Comparison of ENCODE assay signal across 10 mouse cellular contexts in genomic region chr14:80157002-80157401, GRCm38 (mm10).
DNase-seq lines count a peak whose midpoint lies in the region; ATAC-seq and TF ChIP-seq lines count a peak whose summit lies in the region.
"Had no signal": no experiment of that assay in that cellular context is flagged by ENCODE, and none has a peak within 500 bp of the region (broad histone marks: within the 10 kb centered on the region; RNA-seq: fewer than 3 reads in every experiment).

No protein-coding gene starts in this region.

- H3K9me3 ChIP-seq in forebrain, embryonic 11.5 days (ENCODE audit: control insufficient read depth, low read length) = no peaks in the 10 kb centered on the region
- H3K9me3 ChIP-seq in forebrain, embryonic 15.5 days = no peaks in the 10 kb centered on the region
- no peaks in the 10 kb centered on the region for H3K9me3 ChIP-seq in neural tube, embryonic 15.5 days (replicated peaks)
- H3K9me3 ChIP-seq in kidney, postnatal 0 days (replicated peaks; ENCODE audit: low read length) = no peaks in the 10 kb centered on the region
- H3K9me3 ChIP-seq: liver, embryonic 15.5 days had no signal

- H3K4me3 ChIP-seq in forebrain, embryonic 11.5 days (ENCODE audit: low read depth, low read length) = no peak overlapping the region
- H3K4me3 ChIP-seq in forebrain, embryonic 15.5 days = no peak overlapping the region
- no peak overlapping the region for H3K4me3 ChIP-seq in neural tube, embryonic 15.5 days (replicated peaks)
- H3K4me3 ChIP-seq in kidney, postnatal 0 days (replicated peaks; ENCODE audit: low read depth, low read length) = no peak overlapping the region
- H3K4me3 ChIP-seq in gastrocnemius, adult 2 months = no peak overlapping the region
- H3K4me3 ChIP-seq: liver, embryonic 15.5 days had no signal

- H3K27me3 ChIP-seq in forebrain, embryonic 11.5 days (ENCODE audit: control insufficient read depth, insufficient read depth, low read length) = no peaks in the 10 kb centered on the region
- H3K27me3 ChIP-seq in forebrain, embryonic 15.5 days = no peaks in the 10 kb centered on the region
- no peaks in the 10 kb centered on the region for H3K27me3 ChIP-seq in neural tube, embryonic 15.5 days (replicated peaks)
- no peaks in the 10 kb centered on the region for H3K27me3 ChIP-seq in kidney, postnatal 0 days (ENCODE audit: insufficient read depth, low read length)
- H3K27me3 ChIP-seq: liver, embryonic 15.5 days had no signal

- no peaks in the 10 kb centered on the region for H3K4me1 ChIP-seq in forebrain, embryonic 11.5 days (replicated peaks; ENCODE audit: control insufficient read depth, insufficient read depth, low read length)
- H3K4me1 ChIP-seq in forebrain, embryonic 15.5 days = no peaks in the 10 kb centered on the region
- no peaks in the 10 kb centered on the region for H3K4me1 ChIP-seq in neural tube, embryonic 15.5 days
- no peaks in the 10 kb centered on the region for H3K4me1 ChIP-seq in kidney, postnatal 0 days (replicated peaks; ENCODE audit: insufficient read depth, low read length)
- H3K4me1 ChIP-seq: liver, embryonic 15.5 days had no signal

- no peak overlapping the region for H3K9ac ChIP-seq in forebrain, embryonic 11.5 days (ENCODE audit: low read length)
- no peak overlapping the region for H3K9ac ChIP-seq in forebrain, embryonic 15.5 days (replicated peaks)
- no peak overlapping the region for H3K9ac ChIP-seq in neural tube, embryonic 15.5 days (replicated peaks)
- H3K9ac ChIP-seq in kidney, postnatal 0 days (ENCODE audit: low read depth, low read length) = no peak overlapping the region
- H3K9ac ChIP-seq: liver, embryonic 15.5 days had no signal

- DNase-seq in forebrain, embryonic 11.5 days (ENCODE audit: low spot score) = peak; percentile 68
- DNase-seq in neural tube, embryonic 10.5 days (ENCODE audit: extremely low spot score, low spot score) = peak; percentile 50
- peak; percentile 77 for DNase-seq in kidney, postnatal 0 days (ENCODE audit: low spot score)
- peak; percentile 76 for DNase-seq in testis, postnatal 10 days (ENCODE audit: low spot score)
- DNase-seq in left cerebral cortex, postnatal 14 days (ENCODE audit: low spot score in 2 of 2) = no peak
- no peak for DNase-seq in gastrocnemius, adult 2 months
- DNase-seq: cerebellum, postnatal 25 days had no signal

- no peak overlapping the region for H3K4me2 ChIP-seq in forebrain, embryonic 11.5 days (ENCODE audit: low read depth, low read length, severe bottlenecking)
- H3K4me2 ChIP-seq in forebrain, embryonic 15.5 days (replicated peaks) = no peak overlapping the region
- no peak overlapping the region for H3K4me2 ChIP-seq in neural tube, embryonic 15.5 days
- H3K4me2 ChIP-seq in kidney, postnatal 0 days (ENCODE audit: low read length) = no peak overlapping the region
- H3K4me2 ChIP-seq: liver, embryonic 15.5 days had no signal

- 52% methylated on average over 6 of the region's 6 CpGs for WGBS in forebrain, embryonic 11.5 days
- 44% methylated on average over 6 of the region's 6 CpGs for WGBS in forebrain, embryonic 15.5 days
- WGBS in neural tube, embryonic 15.5 days = 56% methylated on average over 6 of the region's 6 CpGs
- WGBS in kidney, postnatal 0 days = 36% methylated on average over 6 of the region's 6 CpGs

- no peaks in the 10 kb centered on the region for H3K36me3 ChIP-seq in forebrain, embryonic 11.5 days (ENCODE audit: control insufficient read depth, insufficient read depth, low read length)
- no peaks in the 10 kb centered on the region for H3K36me3 ChIP-seq in forebrain, embryonic 15.5 days
- no peaks in the 10 kb centered on the region for H3K36me3 ChIP-seq in neural tube, embryonic 15.5 days
- H3K36me3 ChIP-seq in kidney, postnatal 0 days (ENCODE audit: insufficient read depth, low read length) = no peaks in the 10 kb centered on the region
- H3K36me3 ChIP-seq: liver, embryonic 15.5 days had no signal

- intact Hi-C loops in left cerebral cortex, postnatal 14 days (cut with DNase I) = no loop called here
- intact Hi-C loops in gastrocnemius, adult 2 months (cut with DNase I) = no loop called here

- no peak for TF ChIP-seq CTCF in kidney, postnatal 0 days (IDR thresholded peaks at IDR 0.05; ENCODE audit: low read depth)
- TF ChIP-seq CTCF in gastrocnemius, adult 2 months (IDR thresholded peaks at IDR 0.05) = no peak

- H3K27ac ChIP-seq in forebrain, embryonic 11.5 days (ENCODE audit: low read depth, low read length) = no peak overlapping the region
- H3K27ac ChIP-seq in forebrain, embryonic 15.5 days (replicated peaks) = no peak overlapping the region
- no peak overlapping the region for H3K27ac ChIP-seq in neural tube, embryonic 15.5 days (replicated peaks)
- H3K27ac ChIP-seq in kidney, postnatal 0 days = no peak overlapping the region
- no peak overlapping the region for H3K27ac ChIP-seq in gastrocnemius, adult 2 months
- H3K27ac ChIP-seq: liver, embryonic 15.5 days had no signal

- ATAC-seq in forebrain, embryonic 11.5 days (replicated peaks; ENCODE audit: low FRiP score) = no peak
- ATAC-seq in forebrain, embryonic 15.5 days (replicated peaks) = no peak
- ATAC-seq in neural tube, embryonic 15.5 days (ENCODE audit: low FRiP score) = no peak
- no peak for ATAC-seq in kidney, postnatal 0 days (replicated peaks; ENCODE audit: low FRiP score, low read depth)

Comparison
In these comparisons a context has a peak if more than half of its experiments do, and no peak if none do; other contexts are left out.
1. DNase-seq: peak in forebrain, embryonic 11.5 days (single experiment), neural tube, embryonic 10.5 days (single experiment), kidney, postnatal 0 days (single experiment) and testis, postnatal 10 days (single experiment); none in left cerebral cortex, postnatal 14 days (0 of 2) and gastrocnemius, adult 2 months (single experiment).